Mouse (Mus musculus) midbrain, embryonic 14.5 days (tissue): ENCODE results near the gene Card9. TPM values are rescaled to one million over a fixed set of nuclear protein-coding genes. Genes with fewer than 3 reads are reported as not detected.

ENCODE experiments used
- ATAC-seq: fragments of 200-750 bp; cut with Nextera tagmentation; 2 replicates; pipeline ENCODE4 v1.8.0; 2017; ENCODE audit warnings: moderate number of reproducible peaks, moderate library complexity; ENCODE audit not compliant: low FRiP score, low TSS enrichment
- DNase-seq: peaks from one replicate; pipeline ENCODE4 v3.0.0-alpha.2; 2015
- H3K27ac ChIP-seq: fragments of 300-500 bp; sonication (generic); replicated peaks from 2 replicates; pipeline ENCODE4 v1.5.1; 2014; ENCODE audit warnings: mild to moderate bottlenecking, low read depth, low read length, moderate library complexity
- H3K27me3 ChIP-seq: fragments of 300-500 bp; sonication (generic); 2 replicates; pipeline ENCODE4 v1.6.1; 2014; ENCODE audit warnings: low read length, control low read depth, mixed read lengths; ENCODE audit not compliant: control insufficient read depth, insufficient read depth
- H3K36me3 ChIP-seq: fragments of 300-500 bp; sonication (generic); 2 replicates; pipeline ENCODE4 v1.6.1; 2014; ENCODE audit warnings: low read length, control low read depth; ENCODE audit not compliant: control insufficient read depth, insufficient read depth
- H3K4me1 ChIP-seq: fragments of 300-500 bp; sonication (generic); 2 replicates; pipeline ENCODE4 v1.6.1; 2014; ENCODE audit warnings: mild to moderate bottlenecking, antibody characterized with exemption, low read length, control low read depth; ENCODE audit not compliant: control insufficient read depth, insufficient read depth
- H3K4me2 ChIP-seq: fragments of 300-500 bp; sonication (generic); 2 replicates; pipeline ENCODE4 v1.6.1; 2014; ENCODE audit warnings: mild to moderate bottlenecking, low read length, moderate library complexity
- H3K4me3 ChIP-seq: fragments of 300-500 bp; sonication (generic); replicated peaks from 2 replicates; pipeline ENCODE4 v1.5.1; 2014; ENCODE audit warnings: low read depth, low read length
- H3K9ac ChIP-seq: fragments of 300-500 bp; sonication (generic); replicated peaks from 2 replicates; pipeline ENCODE4 v1.6.1; 2014; ENCODE audit warnings: mild to moderate bottlenecking, low read length, moderate library complexity
- H3K9me3 ChIP-seq: fragments of 300-500 bp; sonication (generic); 2 replicates; pipeline ENCODE4 v1.6.1; 2016; ENCODE audit warnings: low read length, control low read depth, mixed read lengths; ENCODE audit not compliant: control insufficient read depth
- WGBS: fragments of 180-500 bp; shearing (Covaris S2); extraction: QIAGEN DNeasy Blood & Tissue Kit; methylation state at CpG from one replicate; pipeline ENCODE4 v1.1.7; 2014; 5-methylcytosine and 5-hydroxymethylcytosine counted together
- polyA plus RNA-seq: library from polyadenylated mRNA; unstranded; fragments of >200 nt; fragmentation: Nextera tagmentation; extraction: Ambion mirVana; gene quantifications from 2 replicates; pipeline ENCODE4 v1.2.1, GENCODE M21; 2014

The Card9 gene
- polyA plus RNA-seq, 1 experiment from 2014 or later: 1.7 TPM

DNA sequence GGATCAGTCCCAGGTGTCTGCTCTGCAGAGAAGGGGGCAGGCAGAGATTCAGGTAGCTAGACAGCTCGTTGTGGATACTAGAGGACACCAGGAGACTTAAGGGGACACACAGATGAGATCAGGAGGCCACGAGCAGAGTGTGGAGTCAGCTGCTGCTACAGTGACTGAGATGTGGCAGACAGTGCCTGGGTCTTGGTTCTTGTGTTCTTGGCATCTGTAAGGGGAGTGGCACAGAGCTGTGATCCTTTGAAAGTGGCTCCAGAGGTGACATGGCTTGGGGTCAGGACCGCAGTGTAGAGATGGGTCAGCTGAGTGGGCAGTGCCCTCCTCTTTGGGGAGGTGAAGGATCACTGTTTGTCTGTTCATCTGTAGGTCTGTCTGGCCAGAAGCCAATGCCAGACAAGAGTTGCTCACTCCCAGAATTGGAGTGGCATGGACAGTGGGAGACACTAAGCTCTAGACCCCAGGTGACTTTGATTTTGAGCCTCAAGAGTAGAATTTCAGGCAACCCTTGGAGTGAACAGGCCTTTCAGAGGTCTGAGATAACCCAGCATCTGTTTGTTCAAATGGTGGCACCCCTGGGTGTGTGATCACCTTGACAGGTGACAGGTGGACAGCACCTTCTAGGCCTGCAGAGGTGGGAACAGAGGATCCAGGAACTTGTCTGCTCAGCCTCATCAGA lies 42.6 kb downstream of the Card9 start:
- no peaks in the 10 kb centered on the region for H3K9me3 ChIP-seq
- 91% methylated on average over 3 of the region's 3 CpGs for WGBS
- no peak overlapping the region for H3K27ac ChIP-seq
- ATAC-seq (no peak), DNase-seq (no peak)
- H3K27me3 ChIP-seq: no peaks in the 10 kb centered on the region
- peaks cover 51% of the 10 kb centered on the region for H3K4me1 ChIP-seq
- H3K4me3 ChIP-seq: peak overlapping the region; percentile 97; the same call in 1 of the 2 replicates
- peaks cover 24% of the 10 kb centered on the region for H3K36me3 ChIP-seq
- H3K4me2 ChIP-seq: peak overlapping the region; percentile 98
- H3K9ac ChIP-seq: peak overlapping the region; percentile 98; the same call in 1 of the 2 replicates

DNA sequence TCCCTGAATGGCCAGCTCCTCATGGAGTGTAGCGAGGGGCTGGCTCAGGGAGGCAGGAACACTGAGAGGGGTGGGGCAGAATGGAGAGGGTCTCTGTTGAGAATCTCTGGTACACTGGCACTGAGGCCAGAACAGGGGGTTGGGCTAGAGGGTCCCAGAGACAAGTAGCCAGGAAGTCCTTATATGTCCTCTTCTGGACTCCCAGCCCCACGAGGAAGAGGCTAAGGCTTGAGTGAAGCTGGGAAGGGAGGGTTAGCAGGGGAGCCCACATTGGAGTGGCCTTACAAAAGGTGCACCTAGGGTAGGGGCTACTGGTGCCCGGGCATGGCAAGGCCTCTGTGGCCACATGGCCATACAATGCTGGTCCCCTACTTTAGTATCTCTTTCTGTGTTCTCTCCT lies 43.3 kb downstream of the Card9 start:
- DNase-seq (no peak), ATAC-seq (no peak)
- Histone ChIP-seq H3K27ac (no peak overlapping the region), H3K9ac (peak overlapping the region; percentile 98), H3K9me3 (no peaks in the 10 kb centered on the region), H3K36me3 (peaks cover 17% of the 10 kb centered on the region), H3K4me1 (peaks cover 51% of the 10 kb centered on the region), H3K4me2 (peak overlapping the region; percentile 98), H3K4me3 (peak overlapping the region; percentile 97), H3K27me3 (no peaks in the 10 kb centered on the region)
- WGBS: 79% methylated on average over 3 of the region's 3 CpGs

- H3K36me3 ChIP-seq: peaks cover 12% of the 10 kb centered on the region
- 58% methylated on average over 9 of the region's 9 CpGs for WGBS
- no peaks in the 10 kb centered on the region for H3K27me3 ChIP-seq
- peak overlapping the region; percentile 97 for H3K4me3 ChIP-seq
- peak overlapping the region; percentile 98 for H3K27ac ChIP-seq
- peak overlapping the region; percentile 98 for H3K4me2 ChIP-seq
- peak overlapping the region; percentile 98 for H3K9ac ChIP-seq
- no peaks in the 10 kb centered on the region for H3K9me3 ChIP-seq
- peaks cover 51% of the 10 kb centered on the region for H3K4me1 ChIP-seq
- no peak for ATAC-seq
- peak; percentile 58 for DNase-seq
Measured at GRCm38 (mm10) chr2:26316576-26317246, 44.0 kb downstream of the Card9 start.

DNA sequence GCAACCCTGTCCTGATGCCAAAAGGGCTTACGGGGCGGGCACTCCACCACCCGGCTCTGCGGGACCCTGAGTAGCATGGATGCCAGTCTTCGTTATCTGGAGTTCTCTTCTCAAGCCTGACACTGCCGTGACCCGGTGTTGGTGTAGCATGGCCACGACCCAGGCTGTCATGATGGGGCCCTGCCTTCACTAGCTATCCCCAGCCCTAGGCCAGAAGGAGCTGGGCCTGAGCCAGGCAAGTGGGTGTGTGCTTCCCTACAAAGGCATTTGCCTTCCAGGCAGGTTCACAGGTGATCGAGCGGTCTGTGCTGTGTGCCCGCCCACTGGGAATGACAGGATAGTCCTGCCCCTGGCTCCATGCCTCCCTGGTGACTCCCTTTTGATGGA lies 44.8 kb downstream of the Card9 start:
- 1% methylated on average over 11 of the region's 11 CpGs for WGBS
- Histone ChIP-seq H3K27me3 (no peaks in the 10 kb centered on the region), H3K27ac (peak overlapping the region; percentile 98), H3K4me3 (peak overlapping the region; percentile 97), H3K9me3 (no peaks in the 10 kb centered on the region), H3K9ac (peak overlapping the region; percentile 98), H3K4me2 (peak overlapping the region; percentile 98), H3K4me1 (peaks cover 51% of the 10 kb centered on the region), H3K36me3 (peaks cover 12% of the 10 kb centered on the region)
- DNase-seq: peak; percentile 60
- peak; percentile 41; the same call in 1 of the 2 replicates for ATAC-seq

DNA sequence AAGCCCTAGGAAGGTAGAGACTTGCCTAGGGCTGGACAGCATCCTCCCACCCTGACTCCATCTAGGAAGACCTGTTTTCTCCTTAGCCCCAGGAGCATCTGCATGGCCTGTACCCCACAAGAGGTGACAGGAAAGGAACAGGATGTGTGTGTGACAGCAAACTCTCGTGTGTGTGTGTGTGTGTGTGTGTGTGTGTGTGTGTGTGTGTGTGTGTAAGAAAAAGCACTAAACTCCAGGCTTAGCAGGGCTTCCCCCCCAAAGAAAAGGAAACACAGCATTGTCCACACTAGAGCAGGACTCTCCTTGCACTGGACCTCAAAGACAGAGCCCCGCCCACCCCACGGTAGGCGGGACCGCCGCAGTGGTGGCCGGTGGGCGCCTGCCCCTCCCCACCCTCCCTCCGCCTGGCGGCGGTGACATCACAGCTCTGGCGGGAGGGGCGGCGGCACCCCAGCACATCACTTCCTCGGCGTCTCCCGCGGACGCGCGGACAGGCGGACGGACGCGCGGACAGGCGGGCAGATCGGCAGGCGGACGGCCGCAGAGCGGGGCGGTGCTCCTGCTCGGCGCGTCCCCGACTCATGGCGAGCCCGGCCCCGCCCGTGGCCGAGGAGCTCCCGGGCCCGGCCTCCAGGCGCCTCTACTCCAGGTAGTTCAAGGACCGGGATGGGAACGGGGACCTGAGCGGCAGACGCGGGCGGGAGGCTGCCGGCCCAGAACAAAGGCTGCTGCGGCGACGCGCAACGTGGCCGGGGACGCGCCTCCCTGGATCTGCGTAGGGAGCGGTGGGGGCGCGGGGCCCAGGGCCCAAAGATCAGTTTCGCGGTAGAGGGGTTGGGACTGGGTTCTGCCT lies 45.4 kb downstream of the Card9 start, which contains the start of gene Gpsm1:
TSS of gene Gpsm1 (plus strand) at position 444 of the 853 bp plus-strand sequence.
- Histone ChIP-seq H3K36me3 (peaks cover 12% of the 10 kb centered on the region), H3K4me3 (peak within 1 kb of the TSS; percentile 97), H3K4me2 (peak within 1 kb of the TSS; percentile 98), H3K27me3 (no peaks in the 10 kb centered on the region), H3K27ac (peak within 1 kb of the TSS; percentile 98), H3K9ac (peak within 1 kb of the TSS; percentile 98), H3K4me1 (peaks cover 49% of the 10 kb centered on the region), H3K9me3 (no peaks in the 10 kb centered on the region)
- WGBS: under 1% methylated on average over 64 of the region's 66 CpGs
- ATAC-seq (peak; percentile 88), DNase-seq (peak; percentile 92)

DNA sequence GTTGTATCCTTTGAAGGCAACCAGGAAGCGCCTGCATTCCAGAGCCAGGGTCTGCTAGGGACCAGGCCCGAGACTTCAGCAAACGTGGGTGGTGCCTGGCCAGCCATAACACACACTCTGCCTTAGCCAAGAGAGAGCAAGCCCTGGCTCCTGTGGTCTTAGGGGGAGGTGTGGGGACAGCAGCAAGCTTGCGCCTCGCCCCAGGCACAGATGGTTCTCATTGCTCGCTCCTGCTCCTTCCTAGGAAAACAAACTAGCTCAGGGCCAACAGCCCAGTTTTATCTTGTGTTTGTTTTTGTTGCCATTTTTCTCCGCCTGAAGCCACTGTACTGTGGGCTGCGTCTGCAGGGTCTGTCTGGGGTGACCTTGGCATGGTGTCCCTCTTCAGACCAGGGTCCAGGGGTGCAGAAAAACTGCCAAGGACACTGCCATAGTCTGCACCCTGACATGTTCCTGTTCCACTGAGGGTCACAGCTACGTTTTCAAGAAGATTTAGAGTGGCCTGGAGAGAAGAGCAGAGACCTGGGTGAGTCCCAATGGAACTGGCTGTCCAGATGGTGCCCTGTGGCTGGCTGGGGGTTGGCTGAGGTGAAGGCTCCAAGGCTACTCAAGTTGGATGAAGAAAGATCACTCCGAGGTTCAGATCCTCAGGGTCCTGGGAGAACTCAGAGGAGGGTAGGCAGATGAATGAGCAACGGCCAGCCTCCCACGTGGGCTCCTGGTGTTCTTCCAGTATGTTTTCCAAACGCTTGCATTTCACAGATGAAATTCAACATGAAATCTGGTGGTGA lies 46.2 kb downstream of the Card9 start:
- H3K4me2 ChIP-seq: peak overlapping the region; percentile 98
- H3K4me3 ChIP-seq: peak overlapping the region; percentile 97
- no peak for DNase-seq
- ATAC-seq: no peak
- H3K9ac ChIP-seq: peak overlapping the region; percentile 98; the same call in 1 of the 2 replicates
- peaks cover 41% of the 10 kb centered on the region for H3K4me1 ChIP-seq
- H3K27me3 ChIP-seq: no peaks in the 10 kb centered on the region
- peaks cover 10% of the 10 kb centered on the region for H3K36me3 ChIP-seq
- no peaks in the 10 kb centered on the region for H3K9me3 ChIP-seq
- H3K27ac ChIP-seq: peak overlapping the region; percentile 98
- 74% methylated on average over 13 of the region's 13 CpGs for WGBS

- H3K36me3 ChIP-seq: peaks cover 8% of the 10 kb centered on the region
- DNase-seq (no peak), ATAC-seq (no peak)
- H3K9me3 ChIP-seq: no peaks in the 10 kb centered on the region
- peaks cover 30% of the 10 kb centered on the region for H3K4me1 ChIP-seq
- no peaks in the 10 kb centered on the region for H3K27me3 ChIP-seq
- 90% methylated on average over 1 of the region's 1 CpGs for WGBS
- no peak overlapping the region for H3K4me3 ChIP-seq
- H3K4me2 ChIP-seq: no peak overlapping the region
- H3K27ac ChIP-seq: no peak overlapping the region
- no peak overlapping the region for H3K9ac ChIP-seq
Measured at GRCm38 (mm10) chr2:26313394-26313793, 47.3 kb downstream of the Card9 start.

- Histone ChIP-seq H3K4me3 (no peak overlapping the region), H3K4me2 (no peak overlapping the region), H3K4me1 (peaks cover 25% of the 10 kb centered on the region), H3K27me3 (no peaks in the 10 kb centered on the region), H3K36me3 (peaks cover 4% of the 10 kb centered on the region; the same call in 1 of the 2 replicates), H3K9me3 (no peaks in the 10 kb centered on the region), H3K9ac (no peak overlapping the region), H3K27ac (no peak overlapping the region)
- WGBS: 67% methylated on average over 2 of the region's 2 CpGs
- DNase-seq (no peak), ATAC-seq (no peak)
Measured at GRCm38 (mm10) chr2:26312812-26313211, 47.9 kb downstream of the Card9 start.
